Mouse (Mus musculus): ENCODE measurements at regions not wholly inside any gene's neighbourhood (a gene's known extent, or its start where the extent isn't known, plus 50 kb on each side); places are given as distances from the start of the nearest gene placed in this dataset.
A peak's percentile ranks its signal among the peaks of the same experiment; 100 is the strongest.
"Not testable (repeated sequence)": the region's sequence is repeated elsewhere in the genome, so short reads cannot be mapped to it uniquely, and the experiment has no call there.

- Histone ChIP-seq H3K4me1 (replicated peaks; ENCODE audit: control insufficient read depth, insufficient read depth, low read length) (no peaks in the 10 kb centered on the region), H3K36me3 (ENCODE audit: control insufficient read depth, insufficient read depth, low read length) (no peaks in the 10 kb centered on the region), H3K27me3 (ENCODE audit: control insufficient read depth, insufficient read depth, low read length) (no peaks in the 10 kb centered on the region), H3K9ac (ENCODE audit: low read depth, low read length) (no peak overlapping the region), H3K4me3 (ENCODE audit: low read depth, low read length) (no peak overlapping the region), H3K4me2 (replicated peaks; ENCODE audit: low read depth, low read length) (no peak overlapping the region), H3K27ac (ENCODE audit: low read depth, low read length) (no peak overlapping the region), H3K9me3 (ENCODE audit: control insufficient read depth, low read length) (no peaks in the 10 kb centered on the region)
- DNase-seq (ENCODE audit: low spot score) (no peak), ATAC-seq (ENCODE audit: low FRiP score) (peak; percentile 67)
- 43% methylated on average over 4 of the region's 4 CpGs for WGBS
Measured at GRCm38 (mm10) chr14:17020603-17021356, 201.8 kb upstream of the Rarb start.

- DNase-seq (ENCODE audit: low spot score) (no peak), ATAC-seq (ENCODE audit: low FRiP score) (no peak)
- Histone ChIP-seq H3K4me1 (replicated peaks; ENCODE audit: control insufficient read depth, insufficient read depth, low read length) (no peaks in the 10 kb centered on the region), H3K27me3 (ENCODE audit: control insufficient read depth, insufficient read depth, low read length) (no peaks in the 10 kb centered on the region), H3K4me3 (ENCODE audit: low read depth, low read length) (no peak overlapping the region), H3K36me3 (ENCODE audit: control insufficient read depth, insufficient read depth, low read length) (no peaks in the 10 kb centered on the region), H3K9ac (ENCODE audit: low read depth, low read length) (no peak overlapping the region), H3K4me2 (replicated peaks; ENCODE audit: low read depth, low read length) (no peak overlapping the region), H3K27ac (ENCODE audit: low read depth, low read length) (no peak overlapping the region), H3K9me3 (ENCODE audit: control insufficient read depth, low read length) (no peaks in the 10 kb centered on the region)
- WGBS: 88% methylated on average over 1 of the region's 1 CpGs
Measured at GRCm38 (mm10) chr14:17012931-17013330, 194.0 kb upstream of the Rarb start.

DNA sequence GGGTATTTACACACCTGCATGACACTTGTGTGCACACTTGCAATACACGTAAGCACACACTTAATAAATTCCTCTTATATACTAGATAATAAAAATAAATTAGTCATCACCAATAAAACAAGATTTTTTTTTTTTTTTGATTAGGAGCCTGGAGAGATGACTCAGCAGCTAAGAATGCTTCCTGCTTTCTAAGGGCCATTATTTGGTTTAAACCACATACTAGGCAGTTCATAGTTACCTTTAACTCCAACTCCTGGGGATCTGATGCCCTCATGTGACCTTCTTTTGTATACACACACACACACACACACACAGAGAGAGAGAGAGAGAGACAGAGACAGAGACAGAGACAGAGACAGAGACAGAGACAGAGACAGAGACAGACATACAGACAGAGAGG, 193.2 kb upstream of the Rarb start:
- Histone ChIP-seq H3K36me3 (ENCODE audit: control insufficient read depth, insufficient read depth, low read length) (no peaks in the 10 kb centered on the region), H3K27me3 (ENCODE audit: control insufficient read depth, insufficient read depth, low read length) (no peaks in the 10 kb centered on the region), H3K9ac (ENCODE audit: low read depth, low read length) (no peak overlapping the region), H3K27ac (ENCODE audit: low read depth, low read length) (no peak overlapping the region), H3K4me3 (ENCODE audit: low read depth, low read length) (no peak overlapping the region), H3K4me1 (replicated peaks; ENCODE audit: control insufficient read depth, insufficient read depth, low read length) (no peaks in the 10 kb centered on the region), H3K4me2 (replicated peaks; ENCODE audit: low read depth, low read length) (no peak overlapping the region), H3K9me3 (ENCODE audit: control insufficient read depth, low read length) (no peaks in the 10 kb centered on the region)
- WGBS: 93% methylated on average over 1 of the region's 1 CpGs
- DNase-seq (ENCODE audit: low spot score) (no peak), ATAC-seq (ENCODE audit: low FRiP score) (no peak)

- no peak overlapping the region for H3K27ac ChIP-seq (ENCODE audit: low read depth, low read length)
- no peaks in the 10 kb centered on the region for H3K4me1 ChIP-seq (replicated peaks; ENCODE audit: control insufficient read depth, insufficient read depth, low read length)
- no peak overlapping the region for H3K4me3 ChIP-seq (ENCODE audit: low read depth, low read length)
- H3K27me3 ChIP-seq (ENCODE audit: control insufficient read depth, insufficient read depth, low read length): no peaks in the 10 kb centered on the region
- no peak overlapping the region for H3K4me2 ChIP-seq (replicated peaks; ENCODE audit: low read depth, low read length)
- ATAC-seq (ENCODE audit: low FRiP score): no peak
- no peaks in the 10 kb centered on the region for H3K36me3 ChIP-seq (ENCODE audit: control insufficient read depth, insufficient read depth, low read length)
- no peak for DNase-seq (ENCODE audit: low spot score)
- 97% methylated on average over 7 of the region's 8 CpGs for WGBS
- H3K9ac ChIP-seq (ENCODE audit: low read depth, low read length): no peak overlapping the region
- H3K9me3 ChIP-seq (ENCODE audit: control insufficient read depth, low read length): no peaks in the 10 kb centered on the region
Measured at GRCm38 (mm10) chr14:17005194-17006018, 186.4 kb upstream of the Rarb start.

DNA sequence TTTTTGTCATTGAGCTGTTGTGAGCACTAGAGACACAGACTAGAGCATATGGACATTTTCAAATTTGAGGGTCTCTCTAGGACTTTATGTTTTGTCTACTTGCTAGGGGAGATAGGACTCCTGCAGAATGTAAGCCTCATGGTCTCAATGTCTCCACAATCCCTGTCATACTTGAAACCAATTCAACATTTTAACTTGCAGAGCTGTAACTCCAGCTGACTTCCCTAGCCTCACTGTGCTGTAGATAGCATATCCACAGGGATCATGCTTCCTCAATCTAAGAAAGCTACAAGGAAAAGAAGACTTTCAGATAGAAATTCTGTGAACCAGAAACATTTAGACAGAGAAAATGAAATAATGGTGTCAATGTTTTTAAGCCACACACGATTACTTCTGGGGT, 185.8 kb upstream of the Rarb start:
- Histone ChIP-seq H3K4me2 (replicated peaks; ENCODE audit: low read depth, low read length) (no peak overlapping the region), H3K27me3 (ENCODE audit: control insufficient read depth, insufficient read depth, low read length) (no peaks in the 10 kb centered on the region), H3K27ac (ENCODE audit: low read depth, low read length) (no peak overlapping the region), H3K9me3 (ENCODE audit: control insufficient read depth, low read length) (no peaks in the 10 kb centered on the region), H3K4me3 (ENCODE audit: low read depth, low read length) (no peak overlapping the region), H3K4me1 (replicated peaks; ENCODE audit: control insufficient read depth, insufficient read depth, low read length) (no peaks in the 10 kb centered on the region), H3K9ac (ENCODE audit: low read depth, low read length) (no peak overlapping the region), H3K36me3 (ENCODE audit: control insufficient read depth, insufficient read depth, low read length) (no peaks in the 10 kb centered on the region)
- DNase-seq (ENCODE audit: low spot score) (no peak), ATAC-seq (ENCODE audit: low FRiP score) (no peak)
- 90% methylated on average over 1 of the region's 1 CpGs for WGBS

DNA sequence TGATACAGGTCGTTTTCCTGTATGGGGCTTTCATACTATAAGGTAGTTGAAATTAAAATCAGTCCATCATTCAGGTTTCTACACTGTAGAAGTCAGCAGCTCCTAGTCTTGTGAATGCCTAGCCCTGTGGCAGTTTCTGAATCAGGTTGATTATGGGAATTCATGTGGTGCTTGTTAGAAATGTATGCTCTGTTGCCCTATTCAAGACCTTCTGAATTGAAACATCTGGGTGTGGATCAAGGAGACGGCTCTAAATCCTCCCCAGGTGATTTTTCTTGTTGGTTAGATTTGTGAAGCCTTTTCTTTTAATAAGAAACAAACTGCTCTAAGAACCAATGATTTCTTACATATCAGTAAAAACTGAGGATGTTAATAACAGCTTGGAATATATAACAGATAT, 177.8 kb upstream of the Rarb start:
- no peaks in the 10 kb centered on the region for H3K9me3 ChIP-seq (ENCODE audit: control insufficient read depth, low read length)
- H3K4me2 ChIP-seq (replicated peaks; ENCODE audit: low read depth, low read length): no peak overlapping the region
- 68% methylated on average over 2 of the region's 2 CpGs for WGBS
- no peaks in the 10 kb centered on the region for H3K27me3 ChIP-seq (ENCODE audit: control insufficient read depth, insufficient read depth, low read length)
- DNase-seq (ENCODE audit: low spot score) (no peak), ATAC-seq (ENCODE audit: low FRiP score) (no peak)
- no peak overlapping the region for H3K9ac ChIP-seq (ENCODE audit: low read depth, low read length)
- no peaks in the 10 kb centered on the region for H3K36me3 ChIP-seq (ENCODE audit: control insufficient read depth, insufficient read depth, low read length)
- no peak overlapping the region for H3K27ac ChIP-seq (ENCODE audit: low read depth, low read length)
- no peaks in the 10 kb centered on the region for H3K4me1 ChIP-seq (replicated peaks; ENCODE audit: control insufficient read depth, insufficient read depth, low read length)
- no peak overlapping the region for H3K4me3 ChIP-seq (ENCODE audit: low read depth, low read length)

GRCm38 (mm10) chr14:16970911-16971310, 152.0 kb upstream of the Rarb start:
- H3K4me2 ChIP-seq (replicated peaks; ENCODE audit: low read depth, low read length); H3K4me3 ChIP-seq (ENCODE audit: low read depth, low read length); H3K27ac ChIP-seq (ENCODE audit: low read depth, low read length); H3K27me3 ChIP-seq (ENCODE audit: control insufficient read depth, insufficient read depth, low read length); ATAC-seq (ENCODE audit: low FRiP score); H3K9me3 ChIP-seq (ENCODE audit: control insufficient read depth, low read length); H3K9ac ChIP-seq (ENCODE audit: low read depth, low read length); H3K4me1 ChIP-seq (replicated peaks; ENCODE audit: control insufficient read depth, insufficient read depth, low read length); H3K36me3 ChIP-seq (ENCODE audit: control insufficient read depth, insufficient read depth, low read length); DNase-seq (ENCODE audit: low spot score): not testable (repeated sequence)
- WGBS: 83% methylated on average over 2 of the region's 2 CpGs

DNA sequence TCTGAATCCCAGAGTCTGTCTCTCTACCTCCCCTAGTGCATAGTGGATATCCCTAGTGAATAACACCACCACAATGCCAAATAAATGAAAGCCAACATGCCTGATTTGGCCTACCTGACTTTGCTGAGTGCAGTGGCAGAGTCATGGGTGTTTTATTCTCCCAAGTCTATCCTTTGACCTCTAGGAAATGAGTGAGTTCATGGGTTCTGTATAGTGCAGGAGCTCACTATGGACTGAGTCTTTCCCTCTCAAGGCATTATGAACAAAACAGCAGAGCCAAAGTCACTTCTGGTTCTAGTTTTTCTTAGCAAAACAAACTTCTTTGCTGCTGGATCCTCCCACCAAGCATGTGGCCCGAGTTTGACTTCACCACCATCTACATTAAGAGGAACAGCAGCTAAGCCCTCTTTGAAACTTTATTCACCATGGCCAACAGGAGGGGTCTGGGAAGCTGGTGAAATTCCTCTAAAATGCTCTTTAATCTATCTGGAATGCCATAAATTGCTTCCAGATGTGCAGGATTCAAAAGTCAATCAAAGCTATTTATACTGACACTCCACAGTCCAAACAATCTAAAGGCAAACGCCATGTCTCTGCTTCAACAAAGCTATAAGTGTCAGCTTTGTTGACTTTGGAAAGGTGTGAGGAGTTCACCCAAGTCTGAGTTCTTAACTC, 145.9 kb upstream of the Rarb start:
- ATAC-seq (ENCODE audit: low FRiP score) (no peak), DNase-seq (ENCODE audit: low spot score) (peak; percentile 33)
- Histone ChIP-seq H3K27ac (ENCODE audit: low read depth, low read length) (no peak overlapping the region), H3K4me2 (replicated peaks; ENCODE audit: low read depth, low read length) (no peak overlapping the region), H3K36me3 (ENCODE audit: control insufficient read depth, insufficient read depth, low read length) (no peaks in the 10 kb centered on the region), H3K4me1 (replicated peaks; ENCODE audit: control insufficient read depth, insufficient read depth, low read length) (no peaks in the 10 kb centered on the region), H3K4me3 (ENCODE audit: low read depth, low read length) (no peak overlapping the region), H3K9ac (ENCODE audit: low read depth, low read length) (no peak overlapping the region), H3K9me3 (ENCODE audit: control insufficient read depth, low read length) (no peaks in the 10 kb centered on the region), H3K27me3 (ENCODE audit: control insufficient read depth, insufficient read depth, low read length) (no peaks in the 10 kb centered on the region)
- WGBS: 65% methylated on average over 2 of the region's 2 CpGs

Data from hindbrain, embryonic 11.5 days (tissue).